Mouse (Mus musculus) right cerebral cortex, postnatal 4 days (tissue): ENCODE measurements around the gene Dnah12.
"Not testable (repeated sequence)": the region's sequence is repeated elsewhere in the genome, so short reads cannot be mapped to it uniquely, and the experiment has no call there.

Experiments
- DNase-seq: peaks from one replicate; pipeline ENCODE4 v3.0.0-alpha.2; 2022

Dnah12 gene

DNA sequence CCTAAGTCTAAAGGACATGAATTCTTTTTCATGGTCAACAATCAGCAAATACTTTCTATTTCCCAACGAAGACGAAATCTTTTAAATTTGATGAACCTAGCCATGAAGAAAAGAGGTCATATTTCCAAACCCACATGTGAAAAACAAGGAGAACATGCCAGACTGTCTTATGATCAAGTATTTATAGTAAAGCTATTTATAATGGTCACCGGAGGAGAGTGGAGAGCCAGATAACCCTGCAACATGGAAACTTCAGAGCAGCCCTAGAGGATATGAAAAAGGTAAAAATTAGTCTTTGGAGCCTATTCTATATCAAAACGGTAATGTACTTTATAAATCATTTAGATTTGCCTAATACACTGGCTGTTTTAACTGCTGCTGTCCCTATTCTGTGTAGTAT, 201.3 kb downstream of the Dnah12 start, which contains the start of gene Asb14:
Gene Asb14 (plus strand): TSS at position 166 of the 400 bp plus-strand sequence.
- DNase-seq: no peak

DNA sequence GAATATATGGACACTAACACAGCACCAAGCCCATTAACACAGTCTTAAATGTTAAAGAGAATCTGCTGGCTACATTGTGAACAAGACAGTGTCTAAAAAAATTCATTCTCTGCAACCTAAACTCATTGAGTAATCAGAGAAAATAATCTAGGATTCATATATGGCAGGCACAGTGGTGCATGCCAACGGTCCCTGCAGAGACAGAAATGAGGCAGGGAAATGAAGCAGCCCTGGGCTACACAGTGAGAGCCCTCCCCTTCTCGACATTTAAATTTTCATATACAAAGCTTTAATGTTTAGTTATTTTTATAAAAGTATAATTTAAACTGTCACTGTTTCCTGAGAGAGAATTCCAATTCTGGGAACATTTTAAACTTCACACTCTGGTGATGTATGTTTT, 206.4 kb downstream of the Dnah12 start:
- no peak for DNase-seq

DNA sequence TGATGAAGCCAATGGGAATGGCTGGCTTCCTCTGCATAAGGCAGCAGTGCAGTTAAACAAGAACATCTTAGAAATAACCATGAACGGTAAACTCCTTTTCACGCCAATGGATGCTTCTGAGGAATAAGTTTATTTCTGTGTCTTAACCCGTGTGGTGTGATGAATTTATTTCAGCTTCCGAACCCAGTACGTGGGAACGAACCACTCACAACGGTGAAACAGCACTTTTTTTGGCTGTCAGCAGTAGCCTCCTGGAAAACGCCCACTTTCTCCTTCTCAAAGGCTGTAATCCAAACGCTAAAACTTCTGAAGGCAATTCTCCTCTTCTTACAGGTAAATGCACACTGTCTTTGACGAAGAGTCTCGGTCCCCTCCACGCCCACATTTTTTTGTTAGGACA, 207.8 kb downstream of the Dnah12 start:
- no peak for DNase-seq

DNA sequence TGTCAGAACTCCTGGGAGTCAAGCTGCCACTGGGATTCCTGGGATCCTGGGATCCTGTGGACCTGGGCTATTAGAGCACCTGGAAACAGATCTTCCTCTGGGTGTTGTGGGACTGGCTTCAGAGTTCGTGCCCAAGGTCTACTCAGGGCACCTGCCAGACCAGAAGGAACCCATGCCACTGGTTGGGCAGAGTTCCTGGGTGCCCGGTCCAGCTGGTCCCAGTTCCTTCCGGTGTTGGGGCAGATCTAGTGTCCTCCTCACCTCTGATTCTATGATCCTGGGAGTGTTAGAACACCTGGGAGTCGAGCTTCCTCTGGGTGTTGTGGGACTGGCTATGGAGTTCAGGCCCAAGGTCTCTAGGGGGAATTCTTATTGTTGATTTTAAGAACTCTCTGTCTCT, 214.3 kb downstream of the Dnah12 start:
- no peak for DNase-seq

DNA sequence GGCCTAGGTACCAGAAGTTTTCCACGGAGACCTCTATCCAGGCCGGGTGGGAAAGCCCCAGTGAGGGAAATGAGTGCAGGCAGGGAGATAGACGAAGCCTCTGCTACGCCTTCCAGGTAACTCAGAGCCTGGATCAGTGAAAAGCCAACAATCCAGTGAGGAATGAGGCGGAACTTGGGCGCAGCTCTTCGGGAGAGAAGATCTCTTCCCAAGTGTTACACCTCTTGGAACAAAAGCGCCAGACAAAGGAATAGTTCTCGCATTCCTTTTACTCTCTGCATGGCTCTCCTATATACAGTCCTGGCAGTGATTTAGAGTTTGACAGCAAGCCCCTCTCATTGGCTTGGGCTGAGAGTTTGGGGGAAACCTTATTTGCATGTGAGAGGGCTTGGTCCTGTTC, 217.4 kb downstream of the Dnah12 start:
- DNase-seq: not testable (repeated sequence)

DNA sequence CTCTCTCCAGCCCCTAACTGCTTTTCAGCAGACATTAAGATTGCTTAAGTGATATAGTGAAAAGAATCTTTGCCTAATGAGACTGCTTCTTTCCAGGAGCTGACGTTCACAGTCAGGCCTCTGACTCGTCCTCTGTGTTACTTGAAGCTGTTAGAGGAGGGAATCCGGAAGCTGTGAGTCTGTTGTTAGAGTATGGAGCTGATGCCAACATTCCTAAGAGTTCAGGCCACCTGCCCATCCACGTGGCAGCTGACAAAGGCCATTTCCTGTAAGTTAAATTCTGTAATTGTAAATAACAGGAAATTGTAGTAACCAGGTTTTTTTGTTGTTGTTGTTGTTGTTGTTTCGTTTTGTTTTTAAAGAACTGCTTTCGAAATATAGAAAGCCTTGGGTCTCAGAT, 218.1 kb downstream of the Dnah12 start:
- no peak for DNase-seq

DNA sequence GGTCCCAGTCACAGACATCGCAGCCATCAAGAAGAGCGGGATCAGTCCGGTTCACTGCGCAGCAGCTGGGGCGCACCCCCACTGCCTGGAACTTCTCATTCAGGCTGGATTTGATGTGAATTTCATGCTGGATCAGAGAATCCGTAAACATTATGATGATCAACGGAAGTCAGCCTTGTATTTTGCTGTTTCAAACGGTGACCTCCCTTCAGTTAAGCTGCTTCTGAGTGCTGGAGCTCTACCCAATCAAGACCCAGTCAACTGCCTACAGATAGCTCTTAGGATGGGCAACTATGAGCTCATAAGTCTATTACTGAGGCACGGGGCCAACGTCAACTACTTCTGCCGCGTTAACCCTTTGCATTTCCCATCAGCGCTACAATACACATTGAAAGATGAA, 218.8 kb downstream of the Dnah12 start:
- DNase-seq: no peak

DNA sequence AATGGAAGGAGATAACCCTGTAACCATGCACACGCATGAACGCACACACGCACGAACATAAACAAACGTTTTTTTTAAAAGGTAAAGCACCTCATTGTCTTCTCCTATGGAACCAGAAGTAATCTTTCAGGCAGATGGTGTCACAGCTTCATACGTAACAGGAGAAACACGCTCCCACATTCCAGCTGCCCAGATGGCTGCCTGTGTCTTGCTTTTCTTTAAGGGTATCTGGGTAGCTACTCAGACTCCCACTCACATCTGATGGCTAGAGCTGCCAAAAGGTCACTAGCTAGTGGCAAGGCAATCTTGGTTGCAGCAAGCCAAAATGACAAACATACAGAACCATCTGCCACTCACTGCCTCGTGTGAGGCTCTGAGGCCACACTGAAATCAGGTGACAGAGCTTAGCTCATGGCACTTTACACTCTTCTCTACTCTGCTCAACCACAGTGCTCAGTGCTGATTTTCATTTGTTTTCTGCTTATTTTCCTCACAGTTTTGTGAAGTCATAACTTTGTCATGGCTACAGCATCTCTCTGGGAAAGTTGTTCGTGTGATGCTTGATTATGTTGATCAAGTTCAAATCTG, 220.7 kb downstream of the Dnah12 start:
- no peak for DNase-seq

DNA sequence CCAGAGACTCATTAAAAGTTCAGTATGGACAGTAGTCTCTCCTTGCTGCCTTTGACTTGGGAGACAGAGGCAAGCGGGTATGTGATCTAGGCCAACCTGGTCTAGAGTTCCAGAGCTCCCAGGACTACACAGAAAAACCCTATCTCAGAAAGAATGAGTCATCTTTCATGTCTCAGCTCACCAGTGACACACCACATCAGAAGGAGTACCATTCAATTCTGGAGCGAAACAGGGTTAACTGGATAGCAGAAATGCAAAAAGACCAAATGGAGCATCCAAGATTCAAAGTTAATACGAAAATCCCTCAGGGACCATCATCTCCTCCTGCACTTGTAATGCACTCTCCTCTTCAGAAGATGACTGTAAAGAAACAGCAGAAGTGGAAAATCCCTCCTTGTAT, 226.2 kb downstream of the Dnah12 start:
- DNase-seq: no peak

DNA sequence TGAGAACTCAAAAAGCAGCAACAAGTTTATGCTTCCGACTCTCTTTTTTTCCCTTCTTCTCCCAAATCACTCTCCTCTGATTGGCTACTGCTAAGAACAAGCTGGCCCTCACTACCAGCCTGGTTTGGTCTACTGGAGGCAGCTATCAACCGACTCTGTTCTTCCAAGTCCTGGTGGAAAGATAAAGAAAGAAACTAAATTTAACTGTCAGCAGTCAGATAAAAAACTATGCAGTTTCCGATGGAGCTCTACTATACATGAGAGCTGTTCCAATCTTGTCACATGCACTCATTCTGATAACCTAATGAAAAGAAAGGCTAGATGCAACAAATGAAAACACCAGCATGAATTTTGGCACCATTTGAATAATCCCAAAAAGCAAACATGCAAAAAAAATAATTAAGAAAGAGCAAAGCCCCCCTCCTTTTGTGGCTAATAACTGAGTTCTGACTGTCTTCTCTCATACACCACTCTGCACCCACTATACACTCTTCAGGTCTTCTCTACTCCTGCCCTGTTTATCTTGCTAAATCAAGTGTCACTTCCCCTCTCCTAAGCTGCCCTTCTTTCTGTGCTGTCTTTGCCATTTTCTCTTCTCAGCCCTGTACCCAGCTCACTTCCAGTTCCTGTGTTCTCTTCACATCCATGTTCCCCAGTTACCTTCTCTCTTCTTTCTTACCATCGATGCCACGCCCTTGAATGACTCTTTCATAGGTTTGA, 230.8 kb downstream of the Dnah12 start:
- DNase-seq: no peak

DNA sequence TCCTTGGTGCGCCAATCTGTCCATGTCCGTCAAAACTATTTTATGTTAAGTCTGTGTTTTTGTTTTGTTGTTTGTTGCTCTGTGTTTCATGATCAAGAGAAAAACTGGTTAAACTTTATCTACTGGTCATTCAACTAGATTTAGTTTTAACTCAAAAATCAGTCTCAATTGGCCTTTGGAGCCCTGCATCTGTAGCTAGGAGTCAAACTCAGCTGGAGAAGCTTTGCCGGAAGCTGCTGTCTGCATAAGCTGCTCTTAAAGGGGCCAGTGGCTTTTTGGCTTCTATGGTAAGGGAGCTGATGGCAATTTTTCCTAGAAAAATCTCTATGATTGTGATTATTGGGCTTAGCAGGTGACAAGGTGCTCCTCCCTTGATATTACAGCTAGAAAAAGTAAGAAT, 241.8 kb downstream of the Dnah12 start:
- DNase-seq: no peak

DNA sequence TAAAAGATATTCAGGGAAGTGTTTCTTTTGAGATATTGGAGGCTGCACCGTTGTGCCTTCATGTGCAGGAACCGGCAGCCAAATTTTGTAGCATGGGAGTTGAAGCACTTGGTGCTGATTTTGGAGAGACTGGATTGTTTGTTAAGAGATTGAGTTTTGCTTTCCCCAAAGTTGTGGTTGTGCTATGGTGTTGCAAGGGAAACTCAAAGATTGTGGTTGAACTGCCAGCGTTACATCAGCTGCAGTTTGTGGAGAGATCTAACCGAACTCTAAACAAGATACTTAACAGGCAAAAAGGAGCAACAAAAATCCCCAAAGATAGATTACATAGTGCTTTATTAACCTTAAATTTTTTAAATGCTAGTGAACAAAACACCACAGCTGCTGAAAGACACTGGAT, 242.5 kb downstream of the Dnah12 start:
- no peak for DNase-seq
